Mouse (Mus musculus) heart, adult 18-20 months (tissue): ENCODE data around the gene Spem1. TPM values are rescaled to one million over a fixed set of nuclear protein-coding genes. Genes with fewer than 3 reads are reported as not detected.
A peak's percentile ranks its signal among the peaks of the same experiment; 100 is the strongest.

Source experiments
- DNase-seq, 2 experiments: peaks; one replicate each; pipeline ENCODE4 v3.0.0; 2021 to 2022; ENCODE audit warnings: mixed read lengths in 1 of 2
- total RNA-seq, 2 experiments: library from RNA; stranded (reverse); gene quantifications; 2 replicates each; pipeline ENCODE4 v1.2.3; 2021

Spem1 gene
- total RNA-seq, 2 experiments from 2014 or later, result not detected

GRCm38 (mm10) chr11:69800392-69801197 lies 21.4 kb downstream of the Spem1 start:
- peak; percentile 51 to 58 for DNase-seq

- DNase-seq, result no peak
Measured at GRCm38 (mm10) chr11:69800138-69800391, 21.9 kb downstream of the Spem1 start.

GRCm38 (mm10) chr11:69799394-69800137 lies 22.4 kb downstream of the Spem1 start:
- no peak for DNase-seq

GRCm38 (mm10) chr11:69797924-69798323 lies 24.1 kb downstream of the Spem1 start:
- no peak for DNase-seq

- DNase-seq, result no peak
Measured at GRCm38 (mm10) chr11:69795983-69796435, 26.0 kb downstream of the Spem1 start.

- peak; percentile 94 to 99 for DNase-seq
Measured at GRCm38 (mm10) chr11:69795168-69795982, 26.6 kb downstream of the Spem1 start, which contains the start of gene Chrnb1. Gene Chrnb1, minus strand, starts transcription at chr11:69795943.

- no peak for DNase-seq
Measured at GRCm38 (mm10) chr11:69793429-69793828, 28.6 kb downstream of the Spem1 start.

GRCm38 (mm10) chr11:69791420-69791819 lies 30.6 kb downstream of the Spem1 start:
- no peak for DNase-seq

GRCm38 (mm10) chr11:69789431-69789830 lies 32.5 kb downstream of the Spem1 start:
- DNase-seq, result no peak

- DNase-seq, result no peak
Measured at GRCm38 (mm10) chr11:69787306-69787705, 34.7 kb downstream of the Spem1 start.

- DNase-seq, result peak; percentile 76 to 84
Measured at GRCm38 (mm10) chr11:69784793-69785272, 37.1 kb downstream of the Spem1 start.

GRCm38 (mm10) chr11:69781828-69782227 lies 40.2 kb downstream of the Spem1 start:
- no peak for DNase-seq

- DNase-seq, result no peak
Measured at GRCm38 (mm10) chr11:69778985-69779384, 43.0 kb downstream of the Spem1 start.

- no peak for DNase-seq
Measured at GRCm38 (mm10) chr11:69778258-69778982, 43.6 kb downstream of the Spem1 start.

GRCm38 (mm10) chr11:69777504-69778257 lies 44.3 kb downstream of the Spem1 start:
- no peak for DNase-seq

- DNase-seq, result no peak
Measured at GRCm38 (mm10) chr11:69776488-69776887, 45.5 kb downstream of the Spem1 start.

GRCm38 (mm10) chr11:69775716-69776115 lies 46.3 kb downstream of the Spem1 start:
- no peak for DNase-seq

- DNase-seq, result no peak
Measured at GRCm38 (mm10) chr11:69774961-69775360, 47.0 kb downstream of the Spem1 start.
